Mouse (Mus musculus): ENCODE data around the gene Atg4a. TPM values are rescaled to one million over a fixed set of nuclear protein-coding genes. Genes with fewer than 3 reads are reported as not detected.
A peak's percentile ranks its signal among the peaks of the same experiment; 100 is the strongest.

Atg4a gene
- 15.9 and 16.0 TPM in 2 replicates for polyA plus RNA-seq (2016; fragmentation: Nextera tagmentation; extraction: Ambion mirVana)

DNA sequence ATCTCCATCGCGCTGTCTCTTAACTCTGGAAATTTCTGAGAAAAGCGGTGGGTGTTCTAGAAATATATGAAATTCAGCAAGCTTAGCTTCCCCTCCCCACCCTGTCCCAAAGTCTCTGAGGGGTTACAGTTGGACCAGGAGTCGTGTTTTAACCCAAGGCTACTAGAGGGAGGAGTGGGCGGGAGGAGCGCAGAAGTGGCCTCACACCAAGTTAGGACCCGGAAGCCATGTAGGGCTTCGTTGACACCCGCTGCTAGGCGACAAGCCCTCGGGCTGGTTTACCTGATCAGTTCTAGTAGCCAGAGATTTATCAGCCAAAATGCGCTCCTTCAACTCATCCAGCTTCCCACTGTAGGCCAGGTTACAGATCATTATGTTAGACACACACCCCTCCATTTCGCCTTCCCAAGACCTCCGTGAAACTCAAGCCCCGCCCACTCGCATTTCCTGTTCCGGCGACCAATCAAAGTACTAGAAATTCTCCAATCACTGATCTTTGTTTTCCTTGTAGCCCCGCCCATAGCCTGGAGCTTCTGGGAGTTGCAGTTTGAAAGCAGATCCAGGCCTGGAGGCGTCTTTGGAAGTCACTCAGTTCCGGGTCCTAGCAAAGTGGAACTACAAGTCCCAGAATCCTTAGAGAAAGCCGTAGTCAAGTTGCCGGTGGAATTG, at the start of gene Atg4a, which contains the start of gene Psmd10:
Gene Atg4a, plus strand, starts transcription at position 636 of the 669 bp plus-strand sequence.
Gene Psmd10, minus strand, starts transcription at position 457 of the 669 bp plus-strand sequence.
- 24% methylated on average over 23 of the region's 23 CpGs for WGBS
- H3K36me3 ChIP-seq = no peaks in the 10 kb centered on the region
- ATAC-seq (ENCODE audit: insufficient number of reproducible peaks, insufficient read depth, low FRiP score, low TSS enrichment) = peak; percentile 96
- H3K27me3 ChIP-seq = 0 out of 2 replicates have a peak, but pooled peaks cover 5% of the 10 kb centered on the region
- no peak within 1 kb of the TSS for H3K27ac ChIP-seq
- H3K9me3 ChIP-seq = no peaks in the 10 kb centered on the region
- H3K9ac ChIP-seq = peak within 1 kb of the TSS; percentile 44; the same call in 1 of the 2 replicates
- peak within 1 kb of the TSS; percentile 51 for H3K4me2 ChIP-seq (replicated peaks)
- H3K4me3 ChIP-seq = peak within 1 kb of the TSS; percentile 43
- no peaks in the 10 kb centered on the region for H3K4me1 ChIP-seq

DNA sequence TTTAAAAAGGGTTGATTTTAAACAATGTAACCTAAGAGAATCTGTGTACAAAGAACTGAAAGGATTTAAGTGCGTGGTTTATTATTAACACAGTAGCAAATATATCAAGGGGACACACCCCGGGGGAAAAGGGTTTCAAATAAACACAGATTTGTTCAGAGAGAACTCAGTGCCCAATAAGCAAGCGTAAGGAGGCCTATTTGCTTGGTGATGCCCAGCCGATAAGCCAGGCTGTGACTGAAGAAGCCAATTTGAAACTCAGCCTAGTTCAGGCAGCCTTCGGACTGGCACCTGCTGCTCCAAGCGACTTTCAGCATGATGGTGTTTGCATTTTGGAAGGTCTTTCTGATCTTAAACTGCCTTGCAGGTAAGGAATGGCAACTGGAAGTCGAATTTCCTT, 49.3 kb upstream of the Atg4a start, which contains the start of gene Vsig1:
Gene Vsig1, plus strand, starts transcription at position 249 of the 400 bp plus-strand sequence.
- Histone ChIP-seq H3K4me1 (no peaks in the 10 kb centered on the region), H3K36me3 (no peaks in the 10 kb centered on the region), H3K9ac (no peak within 1 kb of the TSS), H3K27me3 (no peaks in the 10 kb centered on the region; the same call in 1 of the 2 replicates), H3K4me2 (replicated peaks) (no peak within 1 kb of the TSS), H3K27ac (no peak within 1 kb of the TSS), H3K9me3 (no peaks in the 10 kb centered on the region), H3K4me3 (no peak within 1 kb of the TSS)
- 70% methylated on average over 7 of the region's 7 CpGs for WGBS
- no peak for ATAC-seq (ENCODE audit: insufficient number of reproducible peaks, insufficient read depth, low FRiP score, low TSS enrichment)

DNA sequence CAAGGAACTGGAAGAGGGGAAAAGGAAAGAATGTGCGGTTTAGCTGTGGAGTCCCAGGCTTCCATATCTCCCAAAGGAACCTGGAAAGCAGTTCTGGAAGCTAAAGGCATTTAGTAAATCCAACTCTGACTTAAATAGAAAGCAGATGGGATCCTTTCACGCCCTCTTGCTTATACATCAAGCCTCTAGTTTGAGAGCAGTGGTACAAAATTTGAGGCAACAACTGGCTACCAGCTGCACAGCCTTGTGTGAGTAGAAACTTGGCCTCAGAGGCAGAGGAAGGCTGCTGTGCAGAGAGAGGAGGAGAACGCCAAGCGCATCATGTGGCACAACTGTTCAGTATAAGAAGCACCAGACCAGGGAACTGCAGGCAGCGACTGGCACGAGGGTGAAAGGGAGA, 35.4 kb upstream of the Atg4a start:
- no peaks in the 10 kb centered on the region for H3K9me3 ChIP-seq
- 55% methylated on average over 6 of the region's 6 CpGs for WGBS
- H3K36me3 ChIP-seq = no peaks in the 10 kb centered on the region
- H3K27ac ChIP-seq = peak overlapping the region; percentile 46; the same call in 1 of the 2 replicates
- no peaks in the 10 kb centered on the region for H3K4me1 ChIP-seq
- no peak overlapping the region for H3K4me3 ChIP-seq
- H3K9ac ChIP-seq = no peak overlapping the region
- no peak for ATAC-seq (ENCODE audit: insufficient number of reproducible peaks, insufficient read depth, low FRiP score, low TSS enrichment)
- H3K27me3 ChIP-seq = peaks cover 26% of the 10 kb centered on the region
- no peak overlapping the region for H3K4me2 ChIP-seq (replicated peaks)

DNA sequence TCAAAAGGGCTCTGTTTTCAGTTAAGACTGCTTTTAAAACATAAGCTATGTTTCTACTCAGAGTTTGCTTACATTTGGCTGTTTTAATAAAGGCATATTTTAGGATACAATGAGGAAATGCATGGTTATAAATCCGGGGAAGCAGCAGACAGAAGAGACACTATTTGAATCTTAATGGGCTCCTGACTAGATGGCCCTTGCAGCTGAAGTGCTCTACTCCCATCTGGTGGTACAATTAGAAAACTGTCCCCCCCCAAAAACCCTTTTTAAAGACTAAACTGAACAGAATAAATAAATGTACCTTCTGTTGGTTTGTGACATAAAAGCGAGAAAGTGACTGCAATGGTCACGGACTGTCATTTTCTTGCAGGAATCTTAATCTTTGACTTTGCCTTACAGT, 24.6 kb upstream of the Atg4a start:
- no peak for ATAC-seq (ENCODE audit: insufficient number of reproducible peaks, insufficient read depth, low FRiP score, low TSS enrichment)
- Histone ChIP-seq H3K9ac (no peak overlapping the region), H3K4me1 (no peaks in the 10 kb centered on the region), H3K27me3 (peaks cover 7% of the 10 kb centered on the region; the same call in 1 of the 2 replicates), H3K27ac (no peak overlapping the region), H3K4me3 (no peak overlapping the region), H3K4me2 (replicated peaks) (no peak overlapping the region), H3K36me3 (no peaks in the 10 kb centered on the region), H3K9me3 (no peaks in the 10 kb centered on the region)
- 72% methylated on average over 3 of the region's 3 CpGs for WGBS

DNA sequence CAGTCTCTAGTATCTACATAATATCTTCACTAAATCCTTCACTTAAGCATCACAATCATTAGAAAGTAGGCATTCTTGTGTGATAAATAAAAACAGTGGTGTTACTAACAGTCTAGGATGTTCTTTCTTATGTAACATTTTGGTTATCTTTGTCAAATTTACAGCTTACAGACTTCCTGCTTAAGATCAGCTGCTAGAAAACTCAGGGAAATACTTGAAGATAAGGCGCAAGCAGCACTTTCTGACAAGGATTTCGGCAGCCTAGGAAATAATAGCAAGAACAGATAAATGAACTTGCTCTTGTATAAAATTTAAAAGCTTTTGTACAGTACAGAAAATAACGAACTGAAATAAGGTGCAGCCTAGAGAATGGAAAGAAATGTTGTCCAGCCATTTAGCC, 23.4 kb upstream of the Atg4a start:
- no peaks in the 10 kb centered on the region for H3K36me3 ChIP-seq
- no peaks in the 10 kb centered on the region for H3K9me3 ChIP-seq
- 81% methylated on average over 3 of the region's 3 CpGs for WGBS
- H3K9ac ChIP-seq = no peak overlapping the region
- H3K4me1 ChIP-seq = no peaks in the 10 kb centered on the region
- no peak overlapping the region for H3K27ac ChIP-seq
- ATAC-seq (ENCODE audit: insufficient number of reproducible peaks, insufficient read depth, low FRiP score, low TSS enrichment) = no peak
- no peak overlapping the region for H3K4me2 ChIP-seq (replicated peaks)
- H3K4me3 ChIP-seq = no peak overlapping the region
- H3K27me3 ChIP-seq = peaks cover 7% of the 10 kb centered on the region; the same call in 1 of the 2 replicates

DNA sequence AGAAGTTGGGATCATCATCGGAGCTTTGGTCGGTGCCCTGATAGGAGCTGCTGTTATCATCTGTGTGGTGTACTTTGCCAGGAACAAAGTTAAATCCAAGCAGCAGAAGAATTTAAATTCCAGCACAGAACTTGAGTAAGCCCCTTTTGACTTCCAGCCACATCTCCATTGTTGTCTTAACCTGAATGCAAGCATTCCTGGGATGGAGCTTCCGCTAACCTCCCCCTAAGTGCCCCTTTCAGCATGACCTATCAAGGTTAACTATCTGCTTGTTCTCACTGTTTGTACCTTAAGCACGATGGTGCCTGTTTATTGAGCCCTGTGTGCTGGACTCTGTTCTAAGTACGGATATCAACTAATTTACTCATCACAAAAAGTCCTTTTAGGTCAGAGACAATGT, 20.4 kb upstream of the Atg4a start:
- H3K36me3 ChIP-seq = no peaks in the 10 kb centered on the region
- H3K4me2 ChIP-seq (replicated peaks) = no peak overlapping the region
- no peak for ATAC-seq (ENCODE audit: insufficient number of reproducible peaks, insufficient read depth, low FRiP score, low TSS enrichment)
- H3K4me3 ChIP-seq = no peak overlapping the region
- H3K27ac ChIP-seq = no peak overlapping the region
- no peaks in the 10 kb centered on the region for H3K9me3 ChIP-seq
- H3K27me3 ChIP-seq = peaks cover 3% of the 10 kb centered on the region; the same call in 1 of the 2 replicates
- no peaks in the 10 kb centered on the region for H3K4me1 ChIP-seq
- 65% methylated on average over 5 of the region's 5 CpGs for WGBS
- no peak overlapping the region for H3K9ac ChIP-seq

DNA sequence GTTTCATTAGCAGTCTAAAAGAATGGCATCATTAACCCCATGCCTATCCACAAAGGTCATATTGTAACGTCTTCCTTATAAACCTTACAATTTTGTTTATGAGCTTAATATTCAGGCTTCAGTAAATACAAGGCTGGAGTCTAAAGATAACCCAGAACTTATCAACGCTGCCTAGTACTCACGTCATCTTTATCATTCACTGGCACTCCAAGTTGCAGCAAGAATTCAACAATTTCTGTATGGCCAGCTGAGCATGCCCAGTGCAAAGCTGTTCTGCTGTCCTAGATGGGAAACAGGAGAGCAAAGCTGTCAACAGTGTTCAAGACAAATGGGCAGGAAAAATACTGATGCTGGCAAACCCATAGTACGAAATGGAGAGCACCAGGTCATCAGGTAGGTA, 3.1 kb upstream of the Atg4a start:
- H3K4me1 ChIP-seq = no peaks in the 10 kb centered on the region
- no peak overlapping the region for H3K9ac ChIP-seq
- H3K27ac ChIP-seq = no peak overlapping the region
- H3K36me3 ChIP-seq = no peaks in the 10 kb centered on the region
- no peak overlapping the region for H3K4me2 ChIP-seq (replicated peaks)
- 87% methylated on average over 4 of the region's 4 CpGs for WGBS
- H3K4me3 ChIP-seq = no peak overlapping the region
- ATAC-seq (ENCODE audit: insufficient number of reproducible peaks, insufficient read depth, low FRiP score, low TSS enrichment) = no peak
- no peaks in the 10 kb centered on the region for H3K9me3 ChIP-seq
- H3K27me3 ChIP-seq = 0 out of 2 replicates have a peak, but pooled peaks cover 5% of the 10 kb centered on the region

DNA sequence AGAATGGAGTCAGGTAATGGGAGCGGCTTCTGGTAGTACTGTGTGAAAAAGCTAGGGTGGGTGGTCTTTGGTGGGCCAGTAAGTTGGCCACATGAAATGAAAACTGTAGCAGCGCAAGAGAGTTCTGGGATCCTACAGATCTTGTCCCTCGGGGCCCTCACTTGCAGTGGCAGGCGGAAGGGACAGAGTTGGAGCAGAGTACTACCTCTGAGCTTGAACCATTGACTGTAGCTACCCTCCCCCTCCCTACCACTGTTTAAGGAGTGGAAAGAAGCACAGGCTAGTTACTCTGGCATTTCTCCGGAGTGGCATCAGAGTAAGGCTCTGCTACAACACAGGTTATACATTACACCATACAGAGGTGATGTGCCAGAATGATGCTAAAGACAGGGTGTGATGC, 252 bp downstream of the Atg4a start:
- H3K4me3 ChIP-seq = peak overlapping the region; percentile 43
- peak overlapping the region; percentile 51 for H3K4me2 ChIP-seq (replicated peaks)
- H3K4me1 ChIP-seq = no peaks in the 10 kb centered on the region
- no peaks in the 10 kb centered on the region for H3K9me3 ChIP-seq
- no peak overlapping the region for H3K27ac ChIP-seq
- no peaks in the 10 kb centered on the region for H3K36me3 ChIP-seq
- H3K27me3 ChIP-seq = 0 out of 2 replicates have a peak, but pooled peaks cover 5% of the 10 kb centered on the region
- no peak overlapping the region for H3K9ac ChIP-seq
- ATAC-seq (ENCODE audit: insufficient number of reproducible peaks, insufficient read depth, low FRiP score, low TSS enrichment) = no peak; the same call in 1 of the 2 replicates
- WGBS = 12% methylated on average over 5 of the region's 5 CpGs

DNA sequence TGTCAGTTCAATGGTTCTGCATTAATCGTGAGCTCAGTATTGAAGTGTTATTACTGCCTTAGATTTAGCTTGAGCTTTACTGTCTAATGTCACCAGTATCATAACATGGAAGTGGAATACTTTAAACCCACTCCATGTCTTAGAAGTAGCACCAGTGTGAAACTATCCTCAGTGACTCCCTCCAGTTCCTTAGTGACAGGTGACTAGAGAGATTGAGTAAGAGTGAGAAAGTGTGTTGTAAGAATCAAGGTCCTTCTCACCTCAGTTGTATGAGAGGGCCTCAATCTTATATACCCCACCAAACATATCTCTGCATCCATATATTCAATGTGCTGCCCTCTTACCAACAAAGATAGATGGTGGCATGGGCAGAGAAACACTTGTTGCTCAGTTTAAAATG, 22.2 kb downstream of the Atg4a start:
- WGBS = 95% methylated on average over 1 of the region's 1 CpGs
- no peak overlapping the region for H3K4me3 ChIP-seq
- no peaks in the 10 kb centered on the region for H3K36me3 ChIP-seq
- no peak overlapping the region for H3K9ac ChIP-seq
- no peak for ATAC-seq (ENCODE audit: insufficient number of reproducible peaks, insufficient read depth, low FRiP score, low TSS enrichment)
- H3K9me3 ChIP-seq = no peaks in the 10 kb centered on the region
- no peaks in the 10 kb centered on the region; the same call in 1 of the 2 replicates for H3K4me1 ChIP-seq
- H3K4me2 ChIP-seq (replicated peaks) = no peak overlapping the region
- H3K27me3 ChIP-seq = peaks cover 22% of the 10 kb centered on the region; the same call in 1 of the 2 replicates
- H3K27ac ChIP-seq = no peak overlapping the region

DNA sequence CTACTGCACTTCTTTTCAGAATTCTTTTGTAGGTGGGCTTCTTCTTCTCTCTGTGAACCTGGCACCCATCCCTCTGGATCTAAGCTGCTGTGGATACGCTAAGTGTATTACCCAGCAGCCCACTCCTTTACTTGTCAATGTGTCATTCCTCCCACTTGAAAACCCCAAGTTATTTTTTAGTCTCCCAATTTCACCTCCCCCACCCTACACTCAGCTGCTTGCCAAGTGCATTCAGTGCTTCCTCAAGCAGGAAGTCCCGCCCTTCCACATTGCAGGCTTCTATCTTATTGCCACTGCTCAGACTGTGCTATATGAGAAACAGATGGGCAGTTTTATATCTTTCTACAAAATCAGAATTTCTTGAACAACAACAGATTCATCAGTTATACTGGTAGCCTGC, 22.8 kb downstream of the Atg4a start:
- 0 out of 2 replicates have a peak, but pooled peaks have one; percentile 28 for ATAC-seq (ENCODE audit: insufficient number of reproducible peaks, insufficient read depth, low FRiP score, low TSS enrichment)
- H3K9me3 ChIP-seq = no peaks in the 10 kb centered on the region
- H3K4me2 ChIP-seq (replicated peaks) = no peak overlapping the region
- no peak overlapping the region for H3K4me3 ChIP-seq
- WGBS = 53% methylated on average over 2 of the region's 2 CpGs
- peaks cover 24% of the 10 kb centered on the region; the same call in 1 of the 2 replicates for H3K27me3 ChIP-seq
- H3K9ac ChIP-seq = no peak overlapping the region
- H3K27ac ChIP-seq = no peak overlapping the region
- no peaks in the 10 kb centered on the region for H3K36me3 ChIP-seq
- no peaks in the 10 kb centered on the region; the same call in 1 of the 2 replicates for H3K4me1 ChIP-seq

DNA sequence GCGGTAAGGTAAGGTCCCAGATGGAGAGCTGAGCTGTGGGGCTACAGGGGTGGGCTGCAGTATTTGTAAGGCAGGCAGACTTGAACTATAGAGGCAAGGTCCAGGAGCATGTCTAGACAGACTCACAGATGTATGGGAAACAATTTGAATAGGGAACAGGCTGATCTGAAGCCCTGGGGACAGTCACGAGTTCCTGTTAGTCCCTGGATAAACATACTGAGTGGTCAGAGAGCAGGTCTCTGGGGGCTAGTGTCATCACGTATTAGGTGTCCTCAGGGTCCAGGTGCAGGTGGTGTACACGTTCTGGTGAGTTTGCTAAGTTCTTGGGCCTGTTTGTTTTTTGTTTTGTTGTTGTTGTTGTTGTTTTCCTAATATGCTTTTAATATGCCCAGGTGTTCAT, 23.5 kb downstream of the Atg4a start:
- WGBS = 43% methylated on average over 4 of the region's 4 CpGs
- no peaks in the 10 kb centered on the region; the same call in 1 of the 2 replicates for H3K4me1 ChIP-seq
- no peak overlapping the region for H3K9ac ChIP-seq
- H3K27ac ChIP-seq = no peak overlapping the region
- H3K4me3 ChIP-seq = no peak overlapping the region
- H3K27me3 ChIP-seq = peaks cover 26% of the 10 kb centered on the region; the same call in 1 of the 2 replicates
- no peaks in the 10 kb centered on the region for H3K36me3 ChIP-seq
- no peak for ATAC-seq (ENCODE audit: insufficient number of reproducible peaks, insufficient read depth, low FRiP score, low TSS enrichment)
- H3K9me3 ChIP-seq = no peaks in the 10 kb centered on the region
- no peak overlapping the region for H3K4me2 ChIP-seq (replicated peaks)
